Mouse (Mus musculus) lung, postnatal 25 days (tissue): Measurements from ENCODE around the gene Bola1.
"Not testable (repeated sequence)": the region's sequence is repeated elsewhere in the genome, so short reads cannot be mapped to it uniquely, and the experiment has no call there.

Source experiments
- DNase-seq: peaks from one replicate; pipeline ENCODE4 v3.0.0; 2022; ENCODE audit warnings: low spot score

Gene Bola1

GRCm38 (mm10) chr3:96226695-96227648, 7.5 kb upstream of the Bola1 start:
- DNase-seq = no peak

GRCm38 (mm10) chr3:96225421-96225820, 5.9 kb upstream of the Bola1 start:
- DNase-seq = no peak

GRCm38 (mm10) chr3:96222774-96223173, 3.3 kb upstream of the Bola1 start:
- DNase-seq = no peak

GRCm38 (mm10) chr3:96221640-96222038, 2.1 kb upstream of the Bola1 start:
- no peak for DNase-seq

GRCm38 (mm10) chr3:96220765-96221639, 1.5 kb upstream of the Bola1 start, which contains the start of the genes Hist2h2ac and Hist2h2be:
Gene Hist2h2ac (minus strand): TSS chr3:96220880.
Gene Hist2h2be (plus strand): TSS chr3:96221119.
- DNase-seq = peak; percentile 96

GRCm38 (mm10) chr3:96220131-96220764, 739 bp upstream of the Bola1 start:
- not testable (repeated sequence) for DNase-seq

GRCm38 (mm10) chr3:96219191-96219641, 293 bp downstream of the Bola1 start:
- peak; percentile 46 for DNase-seq

GRCm38 (mm10) chr3:96209242-96209641, 10.3 kb downstream of the Bola1 start:
- no peak for DNase-seq

GRCm38 (mm10) chr3:96207819-96208218, 11.7 kb downstream of the Bola1 start:
- DNase-seq = no peak

- DNase-seq = no peak
Observed at GRCm38 (mm10) chr3:96199731-96200130, 19.8 kb downstream of the Bola1 start.

- DNase-seq = not testable (repeated sequence)
Observed at GRCm38 (mm10) chr3:96198601-96199251, 20.8 kb downstream of the Bola1 start.

GRCm38 (mm10) chr3:96198181-96198580, 21.3 kb downstream of the Bola1 start:
- DNase-seq = peak; percentile 50

- DNase-seq = peak; percentile 95
Observed at GRCm38 (mm10) chr3:96197129-96197749, 22.3 kb downstream of the Bola1 start.

- no peak for DNase-seq
Observed at GRCm38 (mm10) chr3:96196437-96197128, 22.9 kb downstream of the Bola1 start.

- no peak for DNase-seq
Observed at GRCm38 (mm10) chr3:96195616-96196313, 23.7 kb downstream of the Bola1 start.

- DNase-seq = no peak
Observed at GRCm38 (mm10) chr3:96194966-96195365, 24.5 kb downstream of the Bola1 start.

GRCm38 (mm10) chr3:96192977-96193376, 26.5 kb downstream of the Bola1 start:
- no peak for DNase-seq

- DNase-seq = no peak
Observed at GRCm38 (mm10) chr3:96182382-96182776, 37.1 kb downstream of the Bola1 start.

GRCm38 (mm10) chr3:96181510-96182381, 37.8 kb downstream of the Bola1 start:
- DNase-seq = no peak
